ENCODE assay signal across 10 mouse cellular contexts in the genomic region with DNA sequence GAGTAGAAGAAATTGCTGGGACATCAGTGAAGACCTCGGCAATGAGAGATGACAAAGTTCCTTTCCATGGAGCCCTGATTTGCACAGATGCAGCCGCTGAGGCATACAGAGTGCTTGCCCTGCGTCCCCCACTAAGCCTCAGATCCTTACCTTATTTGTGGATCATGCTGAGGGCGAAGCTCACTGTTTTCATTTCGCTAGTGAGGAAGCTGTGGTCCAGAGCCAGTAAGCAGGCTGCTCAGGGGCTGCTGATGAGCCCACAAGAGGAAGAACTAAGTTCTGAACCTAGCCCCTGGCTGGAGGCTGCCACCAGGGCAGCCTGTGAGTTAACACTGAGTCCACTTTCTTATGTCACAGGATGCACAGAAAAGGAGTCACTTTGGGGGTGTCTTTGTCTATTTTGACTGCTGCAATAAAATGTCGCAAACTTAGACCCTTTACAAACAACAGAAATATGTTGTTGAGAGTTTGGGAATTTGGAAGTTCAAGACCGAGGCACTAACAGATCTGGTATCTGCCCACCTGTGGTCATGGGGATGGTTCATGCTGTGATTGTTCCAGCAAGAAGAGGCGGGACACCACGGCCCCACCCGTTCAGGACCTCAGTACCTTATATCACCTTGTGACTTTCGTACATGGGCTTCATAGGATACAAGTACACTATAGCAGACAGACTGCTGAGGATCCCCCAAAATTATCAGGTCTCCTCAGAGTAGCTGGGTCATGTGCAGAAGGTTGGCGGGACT.
DNase-seq lines count a peak whose midpoint lies in the region; ATAC-seq lines count a peak whose summit lies in the region.
"Had no signal": no experiment of that assay in that cellular context is flagged by ENCODE, and none has a peak within 500 bp of the region (broad histone marks: within the 10 kb centered on the region; RNA-seq: fewer than 3 reads in every experiment).

No protein-coding gene starts in this region.

- H3K4me1 ChIP-seq in forebrain, embryonic 10.5 days, result peaks cover 27% of the 10 kb centered on the region
- H3K4me1 ChIP-seq in forebrain, embryonic 16.5 days (replicated peaks; ENCODE audit: control insufficient read depth, insufficient read depth, low read length), result peaks cover 23% of the 10 kb centered on the region
- H3K4me1 ChIP-seq in midbrain, embryonic 10.5 days, result peaks cover 24% of the 10 kb centered on the region
- H3K4me1 ChIP-seq in midbrain, embryonic 15.5 days, result no peaks in the 10 kb centered on the region
- peaks cover 34% of the 10 kb centered on the region for H3K4me1 ChIP-seq in limb, embryonic 15.5 days
- peaks cover 29% of the 10 kb centered on the region for H3K4me1 ChIP-seq in stomach, embryonic 15.5 days

- H3K4me2 ChIP-seq in forebrain, embryonic 16.5 days (ENCODE audit: low read length), result no peak overlapping the region
- H3K4me2 ChIP-seq in midbrain, embryonic 15.5 days, result no peak overlapping the region
- no peak overlapping the region for H3K4me2 ChIP-seq in limb, embryonic 15.5 days
- 0 out of 2 replicates have a peak overlapping the region, but pooled peaks have one; percentile 4 for H3K4me2 ChIP-seq in stomach, embryonic 15.5 days

- ATAC-seq in forebrain, embryonic 16.5 days, result no peak
- ATAC-seq in midbrain, embryonic 15.5 days (replicated peaks), result no peak
- no peak for ATAC-seq in limb, embryonic 15.5 days (ENCODE audit: insufficient number of reproducible peaks, low FRiP score, low TSS enrichment, low read depth)
- ATAC-seq in stomach, embryonic 15.5 days (ENCODE audit: insufficient read depth, low FRiP score, low read depth), result no peak

- peaks cover 6% of the 10 kb centered on the region; the same call in 1 of the 2 replicates for H3K9me3 ChIP-seq in forebrain, embryonic 10.5 days
- peaks cover 7% of the 10 kb centered on the region; the same call in 1 of the 2 replicates for H3K9me3 ChIP-seq in forebrain, embryonic 16.5 days (ENCODE audit: control insufficient read depth, low read length)
- H3K9me3 ChIP-seq in midbrain, embryonic 10.5 days (replicated peaks), result peaks cover 4% of the 10 kb centered on the region; the same call in 1 of the 2 replicates
- no peaks in the 10 kb centered on the region for H3K9me3 ChIP-seq in midbrain, embryonic 15.5 days
- H3K9me3 ChIP-seq in limb, embryonic 15.5 days, result no peaks in the 10 kb centered on the region
- no peaks in the 10 kb centered on the region for H3K9me3 ChIP-seq in stomach, embryonic 15.5 days

- H3K36me3 ChIP-seq in forebrain, embryonic 10.5 days (replicated peaks), result no peaks in the 10 kb centered on the region
- H3K36me3 ChIP-seq in forebrain, embryonic 16.5 days (ENCODE audit: control insufficient read depth, insufficient read depth), result no peaks in the 10 kb centered on the region
- no peaks in the 10 kb centered on the region for H3K36me3 ChIP-seq in midbrain, embryonic 10.5 days
- H3K36me3 ChIP-seq in midbrain, embryonic 15.5 days (replicated peaks), result no peaks in the 10 kb centered on the region
- no peaks in the 10 kb centered on the region for H3K36me3 ChIP-seq in limb, embryonic 15.5 days
- no peaks in the 10 kb centered on the region for H3K36me3 ChIP-seq in stomach, embryonic 15.5 days

- no peaks in the 10 kb centered on the region for H3K27me3 ChIP-seq in forebrain, embryonic 10.5 days (ENCODE audit: poor library complexity, severe bottlenecking)
- no peaks in the 10 kb centered on the region for H3K27me3 ChIP-seq in forebrain, embryonic 16.5 days (replicated peaks; ENCODE audit: control insufficient read depth, insufficient read depth, low read length)
- H3K27me3 ChIP-seq in midbrain, embryonic 10.5 days (ENCODE audit: low read depth, poor library complexity, severe bottlenecking), result no peaks in the 10 kb centered on the region
- H3K27me3 ChIP-seq in midbrain, embryonic 15.5 days (replicated peaks), result no peaks in the 10 kb centered on the region
- no peaks in the 10 kb centered on the region for H3K27me3 ChIP-seq in limb, embryonic 15.5 days
- no peaks in the 10 kb centered on the region for H3K27me3 ChIP-seq in stomach, embryonic 15.5 days (replicated peaks)

- H3K4me3 ChIP-seq in forebrain, embryonic 10.5 days, result no peak overlapping the region
- H3K4me3 ChIP-seq in forebrain, embryonic 16.5 days (replicated peaks; ENCODE audit: low read length), result no peak overlapping the region
- no peak overlapping the region for H3K4me3 ChIP-seq in midbrain, embryonic 10.5 days
- H3K4me3 ChIP-seq in midbrain, embryonic 15.5 days, result no peak overlapping the region
- no peak overlapping the region for H3K4me3 ChIP-seq in limb, embryonic 15.5 days
- H3K4me3 ChIP-seq in stomach, embryonic 15.5 days (replicated peaks), result no peak overlapping the region

- 83% methylated on average over 12 of the region's 12 CpGs for WGBS in forebrain, embryonic 10.5 days
- 88% methylated on average over 12 of the region's 12 CpGs for WGBS in forebrain, embryonic 16.5 days
- 81% methylated on average over 12 of the region's 12 CpGs for WGBS in midbrain, embryonic 10.5 days
- 79% methylated on average over 12 of the region's 12 CpGs for WGBS in midbrain, embryonic 15.5 days
- WGBS in limb, embryonic 15.5 days, result 76% methylated on average over 12 of the region's 12 CpGs
- WGBS in stomach, embryonic 15.5 days, result 63% methylated on average over 12 of the region's 12 CpGs

- no peak for DNase-seq in forebrain, embryonic 10.5 days (ENCODE audit: extremely low spot score, low spot score)
- no peak for DNase-seq in midbrain, embryonic 10.5 days (ENCODE audit: low spot score)
- no peak for DNase-seq in gastrocnemius, postnatal 10 days
- no peak for DNase-seq in cerebellum, postnatal 36 days
- DNase-seq: gastrocnemius, postnatal 36 days; layer of hippocampus, postnatal 36 days had no signal

- no peak overlapping the region for H3K9ac ChIP-seq in forebrain, embryonic 16.5 days (replicated peaks; ENCODE audit: low read depth, low read length)
- H3K9ac ChIP-seq in midbrain, embryonic 15.5 days, result no peak overlapping the region
- H3K9ac ChIP-seq in limb, embryonic 15.5 days, result no peak overlapping the region
- H3K9ac ChIP-seq in stomach, embryonic 15.5 days, result no peak overlapping the region

- peak overlapping the region; percentile 71 for H3K27ac ChIP-seq in forebrain, embryonic 10.5 days
- no peak overlapping the region for H3K27ac ChIP-seq in forebrain, embryonic 16.5 days (ENCODE audit: low read length)
- peak overlapping the region; percentile 60 for H3K27ac ChIP-seq in midbrain, embryonic 10.5 days (replicated peaks)
- H3K27ac ChIP-seq in midbrain, embryonic 15.5 days, result no peak overlapping the region
- peak overlapping the region; percentile 35; the same call in 1 of the 2 replicates for H3K27ac ChIP-seq in limb, embryonic 15.5 days
- H3K27ac ChIP-seq in stomach, embryonic 15.5 days, result peak overlapping the region; percentile 84

Comparison
In these comparisons a context has a peak if more than half of its experiments do, and no peak if none do; other contexts are left out.
1. H3K27ac ChIP-seq: peak in forebrain, embryonic 10.5 days (single experiment), midbrain, embryonic 10.5 days (single experiment), limb, embryonic 15.5 days (single experiment) and stomach, embryonic 15.5 days (single experiment); none in forebrain, embryonic 16.5 days (single experiment) and midbrain, embryonic 15.5 days (single experiment).